Mouse (Mus musculus) layer of hippocampus, adult 2 months (tissue): Measurements from ENCODE around the gene St8sia2. TPM values are rescaled to one million over a fixed set of nuclear protein-coding genes. Genes with fewer than 3 reads are reported as not detected.

Experiments used
- DNase-seq, 2 experiments: peaks; one replicate each; pipeline ENCODE4 v3.0.0; 2022; ENCODE audit warnings: low spot score in 2 of 2
- H3K27ac ChIP-seq: fragments of 200-600 bp; 2 replicates; pipeline ENCODE4 v1.8.1; 2022
- H3K4me3 ChIP-seq: fragments of 200-600 bp; 2 replicates; pipeline ENCODE4 v1.8.1; 2022; ENCODE audit warnings: mild to moderate bottlenecking
- CTCF ChIP-seq: fragments of 200-600 bp; conservative IDR thresholded peaks from 2 replicates; pipeline ENCODE4 v1.8.1; 2022; ENCODE audit warnings: antibody characterized with exemption, mild to moderate bottlenecking, moderate library complexity
- total RNA-seq, 2 experiments: library from RNA; stranded (reverse); gene quantifications; 2 replicates each; pipeline ENCODE4 v1.2.3; 2021

Gene St8sia2
- total RNA-seq, 2 experiments from 2014 or later = 1.3 to 1.8 TPM

- Histone ChIP-seq H3K4me3 (no peak overlapping the region), H3K27ac (no peak overlapping the region)
- no peak for DNase-seq
- no peak for TF ChIP-seq CTCF
These were observed 122.4 kb downstream of the St8sia2 start for GRCm38 (mm10) chr7:73890891-73891610.

GRCm38 (mm10) chr7:73890466-73890865 is 123.0 kb downstream of the St8sia2 start:
- no peak for DNase-seq

More at GRCm38 (mm10) chr7:73890466-73890865, 123.0 kb downstream of the St8sia2 start:
- no peak for TF ChIP-seq CTCF
- Histone ChIP-seq H3K27ac (no peak overlapping the region), H3K4me3 (no peak overlapping the region)
